ENCODE assay signal across 8 mouse cellular contexts in genomic region chr2:20525879-20526593, GRCm38 (mm10).
DNase-seq lines count a peak whose midpoint lies in the region.

No protein-coding gene starts in this region.

- peak; percentile 22 for DNase-seq in gastrocnemius, postnatal 25 days
- no peak for DNase-seq in gastrocnemius, adult 8-10 months (ENCODE audit: low spot score in 2 of 2)
- peak; percentile 39 for DNase-seq in adrenal gland, postnatal 14 days
- DNase-seq in heart, postnatal 10 days: peak; percentile 33 to 34
- peak; percentile 68 for DNase-seq in lung, postnatal 36 days
- no peak for DNase-seq in left cerebral cortex, postnatal 4 days
- no peak for DNase-seq in left cerebral cortex, adult 18-20 months (ENCODE audit: low spot score in 2 of 2)
- DNase-seq in thymus, postnatal 36 days: no peak

- intact Hi-C loops in heart, postnatal 10 days (cut with DNase I): loop anchor here (5.0 to 10.0 kb wide), 2 partner anchors 249 to 1829 kb away; no protein-coding TSS in a partner anchor
- intact Hi-C loops in left cerebral cortex, postnatal 4 days (cut with DNase I): loop anchor here (10.0 kb wide), 1 partner anchor 149 kb away; no protein-coding TSS in a partner anchor

Comparison
In these comparisons a context has a peak if more than half of its experiments do, and no peak if none do; other contexts are left out.
1. DNase-seq: peak in gastrocnemius, postnatal 25 days (single experiment), adrenal gland, postnatal 14 days (single experiment), heart, postnatal 10 days (2 of 2) and lung, postnatal 36 days (single experiment); none in gastrocnemius, adult 8-10 months (0 of 2), left cerebral cortex, postnatal 4 days (single experiment), left cerebral cortex, adult 18-20 months (0 of 2) and thymus, postnatal 36 days (0 of 2).